Mouse (Mus musculus): ENCODE results near the gene Fkbpl. TPM values are rescaled to one million over a fixed set of nuclear protein-coding genes. Genes with fewer than 3 reads are reported as not detected.

The Fkbpl gene
- polyA plus RNA-seq, 1 experiment from 2014 or later: 12.9 TPM

GRCm38 (mm10) chr17:34692906-34693305 lies 48.3 kb downstream of the Fkbpl start:
- ATAC-seq (ENCODE audit: low FRiP score) (no peak), DNase-seq (ENCODE audit: low spot score) (no peak)
- no peaks in the 10 kb centered on the region for H3K9me3 ChIP-seq (ENCODE audit: control insufficient read depth, low read length)
- H3K9ac ChIP-seq: no peak overlapping the region
- no peak overlapping the region for H3K27ac ChIP-seq
- H3K4me1 ChIP-seq (replicated peaks; ENCODE audit: control insufficient read depth, insufficient read depth, low read length): no peaks in the 10 kb centered on the region
- H3K27me3 ChIP-seq (ENCODE audit: control insufficient read depth, insufficient read depth, low read length): no peaks in the 10 kb centered on the region
- H3K4me3 ChIP-seq (replicated peaks; ENCODE audit: low read length): no peak overlapping the region
- 66% methylated on average over 7 of the region's 7 CpGs for WGBS
- no peaks in the 10 kb centered on the region for H3K36me3 ChIP-seq (replicated peaks; ENCODE audit: control insufficient read depth, insufficient read depth)
- H3K4me2 ChIP-seq (replicated peaks): no peak overlapping the region

Other genes starting within 250 kb of the Fkbpl start
- gene BC051142, start 245.9 kb upstream of the Fkbpl start, polyA plus RNA-seq (2014; fragmentation: Nextera tagmentation; extraction: Ambion mirVana): 4.2 and 5.6 TPM in 2 replicates
- not detected in 2 replicates for gene Btnl4, start 167.4 kb upstream of the Fkbpl start, polyA plus RNA-seq (2014; fragmentation: Nextera tagmentation; extraction: Ambion mirVana)
- gene Btnl6, start 127.4 kb upstream of the Fkbpl start, polyA plus RNA-seq (2014; fragmentation: Nextera tagmentation; extraction: Ambion mirVana): not detected in 2 replicates
- gene Notch4, start 80.5 kb upstream of the Fkbpl start, polyA plus RNA-seq (2014; fragmentation: Nextera tagmentation; extraction: Ambion mirVana): 11.1 and 12.1 TPM in 2 replicates
- 4.2 and 4.7 TPM in 2 replicates for gene Gpsm3, start 55.0 kb upstream of the Fkbpl start, polyA plus RNA-seq (2014; fragmentation: Nextera tagmentation; extraction: Ambion mirVana)
- 7.1 and 10.5 TPM in 2 replicates for gene Pbx2, start 53.5 kb upstream of the Fkbpl start, polyA plus RNA-seq (2014; fragmentation: Nextera tagmentation; extraction: Ambion mirVana)
- gene Ager, start 46.9 kb upstream of the Fkbpl start, polyA plus RNA-seq (2014; fragmentation: Nextera tagmentation; extraction: Ambion mirVana): 1.1 and 1.4 TPM in 2 replicates
- 196 and 211 TPM in 2 replicates for gene Rnf5, start 41.1 kb upstream of the Fkbpl start, polyA plus RNA-seq (2014; fragmentation: Nextera tagmentation; extraction: Ambion mirVana)
- gene Agpat1, start 40.5 kb upstream of the Fkbpl start, polyA plus RNA-seq (2014; fragmentation: Nextera tagmentation; extraction: Ambion mirVana): 123 and 126 TPM in 2 replicates
- 8.8 and 11.4 TPM in 2 replicates for gene Egfl8, start 28.8 kb upstream of the Fkbpl start, polyA plus RNA-seq (2014; fragmentation: Nextera tagmentation; extraction: Ambion mirVana)
- gene Ppt2, start 16.3 kb upstream of the Fkbpl start, polyA plus RNA-seq (2014; fragmentation: Nextera tagmentation; extraction: Ambion mirVana): 22.2 and 25.4 TPM in 2 replicates
- gene Prrt1, start 15.2 kb upstream of the Fkbpl start, polyA plus RNA-seq (2014; fragmentation: Nextera tagmentation; extraction: Ambion mirVana): 7.3 and 8.6 TPM in 2 replicates
- gene Atf6b, start 2.4 kb downstream of the Fkbpl start, polyA plus RNA-seq (2014; fragmentation: Nextera tagmentation; extraction: Ambion mirVana): 84.7 and 87.6 TPM in 2 replicates
- gene Tnxb, start 25.8 kb downstream of the Fkbpl start, polyA plus RNA-seq (2014; fragmentation: Nextera tagmentation; extraction: Ambion mirVana): 0.24 and 0.43 TPM in 2 replicates
- 0.22 TPM in 1 of 2 replicates, not detected in the other for gene C4b, start 99.1 kb downstream of the Fkbpl start, polyA plus RNA-seq (2014; fragmentation: Nextera tagmentation; extraction: Ambion mirVana)
- not detected in 2 replicates for gene Cyp21a1, start 159.8 kb downstream of the Fkbpl start, polyA plus RNA-seq (2014; fragmentation: Nextera tagmentation; extraction: Ambion mirVana)
- gene Stk19, start 192.2 kb downstream of the Fkbpl start, polyA plus RNA-seq (2014; fragmentation: Nextera tagmentation; extraction: Ambion mirVana): 25.9 and 28.8 TPM in 2 replicates
- 54.4 and 61.9 TPM in 2 replicates for gene Dxo, start 192.3 kb downstream of the Fkbpl start, polyA plus RNA-seq (2014; fragmentation: Nextera tagmentation; extraction: Ambion mirVana)
- gene Skiv2l, start 205.4 kb downstream of the Fkbpl start, polyA plus RNA-seq (2014; fragmentation: Nextera tagmentation; extraction: Ambion mirVana): 49.6 and 51.2 TPM in 2 replicates
- gene Nelfe, start 205.6 kb downstream of the Fkbpl start, polyA plus RNA-seq (2014; fragmentation: Nextera tagmentation; extraction: Ambion mirVana): 73.7 and 74.0 TPM in 2 replicates
- 2.2 and 2.3 TPM in 2 replicates for gene Cfb, start 217.8 kb downstream of the Fkbpl start, polyA plus RNA-seq (2014; fragmentation: Nextera tagmentation; extraction: Ambion mirVana)
- 3.0 and 3.3 TPM in 2 replicates for gene Zbtb12, start 234.7 kb downstream of the Fkbpl start, polyA plus RNA-seq (2014; fragmentation: Nextera tagmentation; extraction: Ambion mirVana)
- gene Gm20547, start 237.3 kb downstream of the Fkbpl start, polyA plus RNA-seq (2014; fragmentation: Nextera tagmentation; extraction: Ambion mirVana): not detected in 2 replicates

All from hindbrain, embryonic 14.5 days (tissue).